Mouse (Mus musculus) hindlimb bud, embryonic 11.5 days (tissue): ENCODE data around the gene Vps4b.
A peak's percentile ranks its signal among the peaks of the same experiment; 100 is the strongest.

ENCODE experiments used
- DNase-seq: peaks from one replicate; pipeline ENCODE4 v3.0.0-alpha.2; 2012; ENCODE audit warnings: low read depth, low spot score; ENCODE audit errors: extremely low spot score

Vps4b gene

DNA sequence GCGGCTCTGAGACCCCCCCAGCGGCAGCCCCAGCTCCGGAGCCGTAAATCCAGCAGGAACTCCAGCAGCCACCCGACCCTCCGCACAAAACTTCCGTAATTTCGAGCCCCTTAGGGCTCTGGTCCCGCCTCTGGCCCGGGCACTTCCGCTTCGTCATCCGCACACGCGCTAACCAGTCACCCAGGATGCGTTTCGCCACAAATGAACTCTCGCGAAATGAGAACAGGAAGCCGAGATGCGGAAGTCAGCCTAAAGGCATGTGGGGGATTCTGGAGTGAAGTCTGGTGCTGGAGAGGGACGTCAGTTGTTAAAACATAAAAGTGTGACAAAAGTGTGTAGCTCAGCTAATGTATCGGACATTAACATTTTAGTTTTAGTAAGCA, at the start of gene Vps4b:
Vps4b (minus strand) TSS at position 187 of the 383 bp plus-strand sequence.
- peak; percentile 98 for DNase-seq

DNA sequence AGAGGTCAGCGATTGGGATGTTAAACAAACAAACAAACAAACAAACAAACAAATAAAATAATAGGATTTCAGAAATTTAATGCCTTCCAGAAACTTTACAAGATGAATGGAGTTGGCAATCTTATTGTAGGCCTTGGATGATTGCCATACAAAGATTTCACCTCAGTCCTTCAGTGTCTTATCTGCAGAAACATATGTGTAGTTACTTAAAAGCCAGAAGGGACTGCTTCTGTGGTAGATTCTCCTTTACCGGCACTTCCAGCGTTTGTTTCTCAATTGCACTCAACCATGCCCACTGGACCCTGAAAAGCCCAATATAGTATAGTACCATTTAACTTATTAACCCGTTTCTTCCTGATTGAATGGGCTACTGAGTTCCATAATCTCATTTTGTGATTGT, 32.3 kb upstream of the Vps4b start:
- no peak for DNase-seq

DNA sequence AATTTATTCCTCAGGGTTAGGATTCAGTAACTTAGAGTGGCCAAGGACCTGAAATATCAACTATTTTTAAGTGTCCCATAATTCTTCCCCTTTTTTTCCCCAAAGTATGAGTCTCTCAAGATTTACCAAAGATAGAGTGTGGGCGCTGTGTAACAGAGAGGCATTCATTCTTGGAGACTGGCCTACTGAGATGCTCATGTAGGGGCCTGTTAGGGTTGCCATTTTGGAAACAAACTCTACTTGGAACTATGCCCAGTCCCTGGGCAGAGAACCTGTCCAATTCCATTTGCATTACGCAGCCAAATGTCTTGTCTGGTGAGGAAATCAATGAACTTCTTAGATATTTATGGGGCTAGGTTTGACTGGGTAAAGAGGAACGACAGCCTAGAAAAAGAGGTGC, 25.8 kb upstream of the Vps4b start:
- DNase-seq, result no peak

DNA sequence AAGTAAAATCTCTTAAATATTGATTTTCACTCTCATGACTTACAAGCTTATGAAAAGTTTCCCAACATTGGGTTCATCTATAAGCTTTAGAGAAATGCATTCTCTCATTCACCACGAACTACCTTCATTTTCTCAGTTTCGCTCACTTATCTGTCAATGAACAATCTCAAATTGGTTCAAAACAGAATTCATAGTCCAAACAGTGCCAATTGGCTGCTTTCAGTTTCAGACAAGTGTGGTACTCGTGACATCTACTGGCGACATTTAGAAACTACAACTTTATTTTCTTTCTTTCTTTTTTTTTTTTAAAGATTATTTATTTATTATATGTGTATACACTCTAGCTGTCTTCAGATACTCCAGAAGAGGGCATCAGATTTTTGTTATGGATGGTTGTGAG, 21.8 kb upstream of the Vps4b start:
- DNase-seq, result no peak

DNA sequence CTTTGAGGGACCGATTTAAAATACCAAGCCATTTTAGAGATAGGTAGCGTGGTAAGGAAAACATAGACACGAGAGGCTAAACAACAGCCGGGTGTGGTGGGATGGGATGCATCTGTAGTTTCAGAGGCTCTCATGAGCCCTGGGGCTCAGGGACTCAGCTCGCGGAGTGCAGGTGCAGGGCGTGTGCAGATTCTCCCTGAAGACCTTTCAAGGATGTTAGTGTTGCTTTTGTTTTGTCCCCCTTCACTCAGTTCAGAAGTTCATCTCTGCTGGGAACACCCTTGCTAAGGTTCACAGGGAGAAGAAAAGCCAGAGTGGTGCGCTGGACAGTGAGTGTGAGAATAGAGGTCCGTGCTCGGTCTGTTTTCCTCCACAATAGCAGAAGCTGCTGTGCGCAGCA, 20.2 kb upstream of the Vps4b start:
- no peak for DNase-seq

DNA sequence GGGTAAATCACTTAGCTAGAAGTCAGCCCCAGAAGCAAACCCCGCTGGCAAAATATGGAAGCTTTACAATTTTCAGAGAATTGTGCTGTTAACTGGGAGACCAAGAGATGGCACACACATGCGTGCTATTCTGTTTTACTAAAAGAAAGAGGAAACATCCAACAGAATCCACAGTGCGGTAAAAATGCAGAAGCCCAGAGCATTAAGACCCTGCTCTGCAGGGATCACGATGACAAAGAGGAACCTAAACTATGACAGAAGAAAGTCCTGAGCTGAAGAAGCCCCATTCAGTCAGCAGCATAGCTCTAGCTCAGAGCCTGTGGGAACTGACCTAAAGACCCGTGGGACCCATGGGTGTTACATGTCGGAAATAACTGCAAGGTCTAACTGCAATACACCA, 18.7 kb upstream of the Vps4b start:
- DNase-seq, result no peak

DNA sequence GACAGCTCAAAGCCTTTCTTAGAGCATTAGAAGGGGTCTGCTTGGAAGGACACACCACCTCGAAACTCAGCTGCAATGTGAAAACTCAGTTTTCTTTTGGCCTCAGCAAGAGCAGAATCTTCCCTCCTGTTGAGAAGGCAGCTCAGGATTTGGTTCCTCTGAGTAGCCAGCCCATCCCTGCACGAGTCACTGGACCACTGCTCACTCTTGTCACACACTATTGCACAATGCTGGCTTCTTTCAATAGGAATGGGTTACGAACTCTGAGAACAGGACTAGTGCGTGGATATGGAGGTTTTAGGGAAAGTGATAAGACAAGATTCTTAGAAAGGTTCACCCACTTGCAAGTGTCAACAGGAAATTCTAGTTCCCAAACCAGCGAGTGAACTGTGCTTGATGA, 18.3 kb upstream of the Vps4b start:
- no peak for DNase-seq

DNA sequence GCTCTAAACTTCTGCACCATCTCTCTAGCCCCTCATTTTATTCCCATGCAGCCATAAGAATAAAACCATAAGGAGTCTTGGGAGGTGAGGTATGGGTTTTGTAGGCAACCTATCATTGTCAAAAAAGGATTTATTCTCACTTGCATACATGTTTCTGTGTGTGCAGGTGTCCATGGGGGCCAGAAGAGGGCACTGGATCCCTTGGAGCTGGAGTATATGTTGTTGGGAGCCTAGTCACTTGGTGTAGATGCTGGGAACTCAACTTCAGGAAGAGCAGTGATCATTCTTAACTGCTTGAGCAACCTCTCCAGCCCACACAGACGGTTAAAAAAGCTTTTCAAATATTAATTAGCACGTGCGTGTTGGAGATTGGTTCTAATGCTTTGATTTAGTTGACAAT, 3.4 kb upstream of the Vps4b start:
- DNase-seq, result no peak

DNA sequence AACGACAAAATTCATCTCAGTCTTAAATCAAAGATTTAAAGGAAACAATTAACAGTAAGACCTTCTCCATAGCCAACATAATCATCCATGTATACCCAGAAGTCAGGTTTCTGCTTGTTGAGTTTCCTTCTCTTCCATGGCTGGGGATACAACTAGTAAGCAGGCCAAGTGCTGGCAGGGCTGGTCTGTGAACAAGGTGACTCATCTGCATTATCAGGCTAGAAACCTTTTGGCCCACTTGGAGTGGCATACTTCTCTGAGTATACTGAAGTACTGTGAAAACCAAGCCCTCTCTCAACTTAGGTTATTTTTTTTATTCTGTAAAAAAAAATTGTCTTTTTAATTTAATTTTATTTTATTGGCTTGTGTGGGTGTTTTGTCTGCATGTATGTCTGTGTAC, 2.9 kb upstream of the Vps4b start:
- DNase-seq, result no peak

DNA sequence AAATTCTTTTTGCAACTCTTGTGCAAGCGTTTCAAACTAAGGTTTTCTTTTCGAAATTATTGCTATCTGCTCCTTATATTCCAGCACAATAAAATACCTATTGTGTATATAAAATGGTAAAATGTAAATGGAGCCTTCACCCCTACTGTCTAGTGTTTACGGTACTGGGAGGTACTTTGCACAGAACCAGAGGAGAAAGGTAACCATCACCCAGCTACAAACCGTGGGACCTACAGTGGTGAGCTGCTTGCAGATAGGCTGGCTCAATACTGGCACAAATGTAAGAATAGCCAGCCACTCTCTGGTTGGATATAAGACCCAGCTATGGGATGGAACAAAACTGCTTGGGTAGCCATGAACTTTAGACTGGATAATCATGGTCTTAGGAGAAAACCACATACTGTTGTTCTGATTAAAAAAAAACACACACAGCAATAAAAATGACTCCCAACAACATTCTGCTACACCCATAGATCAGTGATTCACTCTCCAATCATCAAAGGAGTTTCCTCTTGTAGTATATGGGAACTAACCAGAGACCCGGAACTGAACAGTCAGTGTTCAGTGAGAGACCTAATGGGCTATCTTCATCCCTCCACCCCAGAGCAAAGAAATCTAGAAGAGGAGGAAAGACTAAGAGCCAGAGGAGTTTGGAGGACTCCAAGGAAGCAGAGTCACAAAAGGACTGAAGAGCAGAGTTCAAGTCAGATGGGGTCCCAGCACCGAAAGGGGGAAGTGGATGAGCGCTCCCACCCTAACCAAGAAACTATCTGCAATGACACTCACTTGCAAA, 655 bp upstream of the Vps4b start:
- DNase-seq, result no peak

DNA sequence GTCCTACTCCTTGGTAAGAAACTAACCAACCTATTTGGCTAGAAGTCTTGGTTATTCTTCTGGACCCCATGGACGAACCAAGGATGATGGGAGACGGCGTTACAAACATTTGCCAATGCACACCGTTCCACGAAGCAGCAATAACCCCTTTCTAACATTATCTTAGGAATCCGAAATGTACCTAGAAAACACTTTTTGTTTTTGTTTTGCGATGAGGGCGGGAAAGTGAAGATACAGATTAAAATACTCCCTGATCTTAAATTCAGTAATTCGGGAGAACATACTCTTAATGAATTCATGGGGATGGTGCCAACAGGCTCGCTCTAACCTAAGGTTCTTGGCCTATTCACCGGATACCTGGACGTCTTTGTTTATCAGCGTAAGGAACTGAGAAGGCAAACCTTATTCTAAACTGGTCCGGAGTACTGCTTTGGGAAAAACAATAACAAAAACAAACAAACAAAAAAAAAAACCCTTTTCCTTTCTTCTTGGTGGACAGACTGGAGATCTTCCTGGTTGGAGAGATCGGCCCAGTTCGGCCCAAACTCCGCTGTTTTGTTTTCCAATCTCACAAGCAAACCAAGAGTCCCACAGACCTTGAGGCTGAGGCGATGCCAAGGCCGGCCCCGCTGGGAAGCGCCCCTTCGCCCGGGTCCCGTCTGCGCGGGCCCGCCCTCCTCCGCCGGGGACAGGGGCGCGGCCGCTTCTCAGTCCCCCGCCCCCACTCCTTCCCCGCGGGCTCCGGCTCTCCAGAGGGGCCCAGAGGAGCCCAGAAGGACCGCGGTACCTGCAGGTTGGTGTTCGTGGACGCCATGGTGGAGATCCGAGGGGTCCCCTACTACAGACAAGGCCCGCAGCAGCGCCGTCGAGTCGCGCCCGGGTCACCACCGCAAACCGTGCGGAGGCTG, 640 bp downstream of the Vps4b start:
- DNase-seq, result peak; percentile 1

DNA sequence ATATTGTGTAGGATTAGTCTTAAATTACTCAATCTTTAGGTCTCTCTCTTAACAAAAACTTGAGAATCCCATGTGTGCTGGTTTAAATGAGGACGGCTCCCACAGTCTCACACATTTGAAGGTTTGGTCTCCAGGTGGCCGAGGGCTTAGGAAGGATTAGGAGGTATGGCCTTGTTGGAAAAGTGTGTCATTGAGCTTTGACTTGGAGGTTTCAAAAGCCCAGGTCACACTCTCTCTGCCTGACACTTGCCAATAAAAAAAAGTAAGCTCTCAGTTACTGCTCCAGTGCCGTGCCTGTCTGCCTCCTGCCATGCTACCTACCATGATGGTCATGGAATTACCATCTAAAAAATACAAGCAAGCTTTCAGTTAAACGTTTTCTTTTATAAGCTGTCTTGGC, 21.6 kb downstream of the Vps4b start:
- DNase-seq, result no peak

DNA sequence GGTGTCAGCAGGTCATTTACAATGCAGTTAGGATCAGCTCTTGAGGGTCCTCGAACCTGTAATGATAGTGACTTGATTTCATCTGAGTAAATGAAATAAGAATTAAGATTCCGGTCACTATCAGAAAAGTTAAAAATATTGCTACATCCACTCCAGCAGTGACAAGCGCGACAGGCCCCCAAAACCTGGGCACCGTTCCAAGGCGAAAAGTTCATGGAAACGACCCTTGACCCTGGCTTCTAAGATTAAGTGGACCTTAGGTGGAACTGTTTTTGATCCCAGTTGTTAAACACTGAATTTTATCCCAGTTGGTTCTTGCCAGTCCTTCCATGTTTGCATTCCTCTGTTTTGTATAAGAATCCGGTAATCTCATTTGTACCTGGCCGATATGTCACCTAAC, 22.4 kb downstream of the Vps4b start:
- no peak for DNase-seq

DNA sequence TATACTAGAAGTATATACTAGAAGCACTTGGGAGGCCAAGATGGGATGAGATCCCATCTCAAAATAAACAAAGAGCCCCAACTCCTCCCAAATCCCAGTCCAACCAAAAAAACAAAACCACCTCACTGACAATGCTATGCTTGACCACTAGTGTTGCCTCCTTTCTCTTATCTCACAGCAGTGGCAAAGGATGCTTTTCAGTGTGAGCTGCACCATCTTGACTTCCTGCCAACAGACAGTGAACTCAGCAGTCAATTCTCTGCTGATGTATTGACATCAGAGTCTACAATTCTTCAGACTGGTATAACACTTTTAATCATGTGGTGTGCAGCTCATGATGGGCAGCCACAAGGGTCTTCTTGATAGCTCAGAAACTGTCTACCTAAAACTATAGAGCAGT, 27.8 kb downstream of the Vps4b start:
- DNase-seq, result no peak

DNA sequence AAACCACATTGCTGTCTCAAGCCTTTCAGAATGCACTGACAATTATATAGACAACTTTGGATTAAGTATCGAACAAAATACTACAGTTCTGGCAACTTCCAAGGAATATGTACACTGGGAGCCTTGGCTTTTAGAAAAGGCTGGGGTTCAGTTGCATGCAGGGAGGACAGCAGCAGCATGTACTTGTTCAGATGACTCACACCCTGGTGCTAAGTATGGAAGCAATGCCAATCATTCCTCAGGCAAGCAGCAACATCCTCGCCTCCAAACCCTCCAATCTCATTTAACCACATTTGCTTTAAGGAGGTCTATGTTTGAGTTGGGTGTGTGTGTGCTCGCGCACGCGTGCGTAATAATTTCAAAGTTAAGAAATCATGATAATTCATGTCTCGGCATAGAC, 30.8 kb downstream of the Vps4b start:
- DNase-seq, result no peak

DNA sequence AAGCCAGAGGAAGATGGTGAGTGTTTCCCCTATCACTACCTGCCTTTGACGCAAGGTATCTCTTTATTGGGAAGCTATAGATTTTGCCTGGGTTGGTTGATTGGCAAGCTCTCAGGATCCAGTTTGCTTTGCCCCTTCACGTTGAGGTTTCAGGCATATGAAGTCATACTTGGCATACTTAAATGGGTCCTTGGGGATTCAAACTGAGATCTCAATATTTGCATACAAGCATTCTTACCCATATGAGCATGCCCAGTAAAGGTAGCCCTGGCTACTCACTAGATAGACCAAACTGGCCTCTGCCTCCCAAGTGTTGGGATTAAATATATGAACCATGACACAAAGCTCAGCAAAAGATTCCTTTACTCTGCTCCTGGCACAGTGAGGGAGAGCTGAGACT, 31.7 kb downstream of the Vps4b start:
- no peak for DNase-seq

DNA sequence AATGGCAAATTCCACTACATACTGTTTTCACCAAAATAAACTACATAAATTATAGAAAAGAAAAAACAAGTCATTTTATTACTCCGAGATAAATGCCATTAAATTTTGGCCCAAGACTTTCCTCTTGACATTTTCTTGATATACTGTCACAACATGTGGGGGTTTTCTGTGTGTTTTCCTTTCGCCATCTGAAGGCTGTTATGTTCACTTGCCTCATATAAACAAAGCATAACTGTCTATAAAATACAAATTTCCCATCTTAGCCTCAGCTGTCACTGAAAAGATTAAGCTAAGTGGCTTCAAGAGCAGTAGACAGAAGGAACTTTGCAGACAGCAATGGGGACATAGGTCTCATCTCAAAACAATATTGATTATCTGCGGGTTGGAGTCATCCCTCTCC, 32.2 kb downstream of the Vps4b start:
- no peak for DNase-seq

DNA sequence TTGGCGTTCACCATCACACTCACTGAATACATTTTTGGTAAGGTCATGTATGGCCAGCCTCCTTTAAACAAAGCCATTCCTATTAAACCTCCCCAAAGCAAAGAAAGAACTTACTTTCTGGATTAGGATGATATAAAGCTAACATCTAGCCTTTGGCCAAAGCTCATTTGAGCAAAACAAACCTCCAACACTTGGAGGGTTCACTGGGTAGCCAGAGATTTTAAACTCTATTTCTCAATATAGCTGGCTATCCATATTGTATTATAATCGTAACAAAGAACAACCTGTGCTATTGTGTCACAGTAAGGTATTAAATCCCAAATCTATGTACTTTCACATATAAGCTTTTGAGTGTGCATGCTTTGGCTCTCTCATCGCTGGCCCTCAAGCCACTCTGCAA, 35.8 kb downstream of the Vps4b start:
- no peak for DNase-seq

DNA sequence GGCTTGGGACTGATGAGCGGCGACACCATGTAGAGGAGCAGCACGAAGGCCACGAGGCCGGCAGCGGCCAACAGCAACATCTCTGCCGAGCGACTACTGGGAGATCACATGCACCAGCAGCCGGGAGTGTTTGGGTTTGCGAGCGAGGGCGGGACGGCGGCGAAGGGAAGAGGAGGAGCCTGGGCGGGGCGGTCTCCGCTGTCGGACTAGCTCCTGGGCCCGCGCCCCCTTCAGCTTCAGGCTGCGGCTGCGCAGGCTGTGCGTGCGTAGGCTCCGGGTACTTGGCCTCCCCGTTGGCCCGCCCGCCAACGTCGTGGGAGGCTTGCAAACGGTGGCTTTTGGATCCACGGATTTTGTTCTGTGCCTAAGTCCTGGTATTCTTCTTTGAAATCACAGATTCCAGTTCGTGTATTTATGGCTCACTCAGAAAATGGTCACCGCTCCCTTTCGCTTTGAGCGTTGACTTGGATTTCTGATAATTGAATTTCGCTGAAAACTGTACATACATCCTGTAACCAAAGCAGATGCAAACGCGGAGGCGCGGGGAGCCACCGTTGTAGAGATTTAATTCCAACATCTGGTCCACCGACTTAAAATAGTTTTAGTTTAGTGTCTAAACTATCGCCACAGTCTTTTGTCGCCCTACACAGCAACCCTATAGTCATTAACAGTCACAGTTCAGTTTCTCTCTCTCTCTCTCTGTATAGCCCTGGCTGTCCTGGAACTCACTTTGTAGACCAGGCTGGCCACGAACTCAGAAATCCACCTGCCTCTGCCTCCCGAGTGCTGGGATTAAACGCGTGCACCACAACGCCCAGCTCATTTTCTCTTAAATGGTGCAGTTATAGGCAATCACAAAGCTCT, 36.7 kb downstream of the Vps4b start, which contains the start of gene Kdsr:
Kdsr (minus strand) TSS at position 156 of the 864 bp plus-strand sequence.
- peak; percentile 73 for DNase-seq

DNA sequence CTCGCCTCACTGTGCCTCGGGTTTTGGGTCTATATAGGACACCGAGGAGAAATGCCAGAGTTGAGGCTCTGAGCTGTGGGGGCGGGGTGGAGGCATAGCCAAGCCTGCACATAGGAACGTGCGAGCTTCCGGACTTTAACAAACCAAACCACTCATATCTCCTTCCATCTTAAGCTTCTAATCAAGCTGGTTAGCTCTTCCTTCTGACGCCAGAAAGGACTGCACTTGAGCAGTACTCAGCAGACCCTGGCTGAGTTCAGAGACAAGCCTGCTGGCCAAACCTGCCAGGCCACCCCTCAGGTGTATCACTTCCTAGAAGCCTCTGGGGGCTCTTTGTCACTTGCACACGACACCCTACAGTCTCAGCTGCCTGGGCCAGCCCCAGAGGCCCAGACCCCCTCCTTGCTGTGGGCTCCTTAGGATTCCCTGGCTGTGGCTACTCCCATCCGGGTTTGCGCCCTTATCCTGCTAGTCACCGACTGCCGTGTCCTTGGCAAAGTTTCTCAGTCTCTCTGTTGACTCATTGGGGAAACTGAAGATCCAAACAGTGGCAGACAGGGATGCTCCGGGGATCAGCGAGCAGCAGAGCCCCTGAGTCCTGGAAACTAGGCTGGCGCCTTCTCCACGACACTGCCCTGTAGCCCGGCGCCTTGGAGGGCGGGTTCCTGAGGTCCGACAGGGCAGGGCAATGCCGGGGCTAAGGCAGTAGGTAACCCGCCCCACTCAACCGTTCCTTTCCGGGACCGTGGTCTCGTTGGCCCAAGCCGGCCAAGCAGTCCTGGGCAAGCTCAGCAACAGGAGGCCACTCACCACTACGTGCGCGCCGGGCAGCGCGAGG, 37.6 kb downstream of the Vps4b start:
- no peak for DNase-seq
